Mouse (Mus musculus) liver, adult (tissue): ENCODE data around the gene Ambp.

Experiments used
- GATA4 ChIP-seq: IDR thresholded peaks from 2 replicates; pipeline ENCODE4 v1.6.1; 2014; ENCODE audit warnings: mild to moderate bottlenecking, low read length; ENCODE audit not compliant: insufficient replicate concordance

Ambp gene

DNA sequence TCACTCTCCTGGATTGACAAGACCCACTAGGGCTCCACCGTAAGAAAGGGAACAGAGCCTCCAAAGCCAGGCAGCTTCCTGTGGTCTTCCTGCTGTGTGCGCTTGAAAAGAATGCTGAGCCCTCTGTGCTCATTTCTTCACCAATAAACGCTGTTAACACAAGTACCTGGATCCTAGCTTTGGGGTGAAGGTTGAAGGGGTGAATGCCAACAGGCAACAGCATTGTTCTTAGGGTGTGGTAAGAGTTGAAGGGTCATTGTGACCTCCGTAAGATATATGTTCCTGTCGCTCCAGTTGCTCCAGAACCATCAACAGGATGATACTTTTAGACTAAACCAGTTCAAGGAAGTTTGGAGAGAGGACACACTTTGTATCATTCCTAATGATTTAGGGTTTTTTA lies at the start of gene Ambp:
Gene Ambp, minus strand, starts transcription at position 101 of the 400 bp plus-strand sequence.
- no peak for TF ChIP-seq GATA4

DNA sequence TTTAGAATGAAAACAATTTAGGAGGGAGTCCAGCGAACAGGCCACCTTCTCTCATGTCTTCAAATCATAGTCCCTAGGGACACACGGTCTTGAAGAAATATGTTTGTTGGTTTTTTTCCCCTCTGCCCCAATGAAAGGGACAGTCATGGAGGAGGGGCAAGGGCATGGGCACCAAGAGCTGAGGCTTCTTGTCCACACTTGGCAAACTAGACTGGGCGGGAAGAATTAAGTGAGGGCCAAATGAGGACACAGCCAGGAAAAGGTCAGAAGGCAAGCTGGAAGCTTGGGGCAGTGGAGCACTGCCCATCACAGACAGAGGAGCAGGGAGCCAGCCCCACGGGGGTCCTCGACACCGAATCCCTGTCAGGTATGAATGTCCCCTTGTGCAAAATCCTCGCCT lies 49.3 kb upstream of the Ambp start:
- TF ChIP-seq GATA4, result no peak

DNA sequence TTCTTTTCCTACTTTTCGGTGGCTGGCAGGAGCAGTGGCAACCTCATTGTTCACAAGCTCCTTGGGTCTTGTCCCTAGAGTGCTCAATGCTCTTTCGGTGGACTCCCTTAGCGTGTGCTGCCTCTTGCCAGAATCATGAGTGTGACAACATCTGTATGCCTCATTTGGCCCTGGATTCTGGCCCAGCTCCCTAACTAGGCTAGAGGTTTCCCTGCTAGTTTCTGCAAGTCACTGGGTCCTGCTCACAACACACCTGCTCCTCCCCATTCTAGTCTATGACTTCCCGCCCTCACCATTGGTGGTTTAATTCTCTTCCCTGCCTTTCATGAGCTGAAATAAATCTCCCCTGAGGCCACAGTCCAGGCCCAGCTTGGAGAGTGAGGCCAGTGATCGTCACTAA lies 44.8 kb upstream of the Ambp start:
- TF ChIP-seq GATA4, result no peak

DNA sequence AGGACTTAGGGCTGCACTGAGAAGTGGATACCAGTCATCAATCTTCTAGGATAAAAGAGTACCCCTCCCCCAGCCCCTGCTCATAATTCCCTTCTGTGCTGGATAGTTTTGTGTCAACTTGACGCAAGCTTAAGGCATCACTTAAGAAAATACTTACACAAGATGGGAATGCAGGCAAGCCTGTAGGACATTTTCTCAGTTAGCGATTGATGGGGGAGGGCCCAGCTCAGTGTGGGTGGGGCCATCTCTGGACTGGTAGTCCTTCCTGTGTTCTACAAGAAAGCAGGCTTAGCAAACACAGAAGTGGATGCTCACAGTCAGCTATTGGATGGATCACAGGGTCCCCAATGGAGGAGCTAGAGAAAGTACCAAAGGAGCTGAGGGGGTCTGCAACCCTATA lies 39.8 kb upstream of the Ambp start:
- no peak for TF ChIP-seq GATA4

DNA sequence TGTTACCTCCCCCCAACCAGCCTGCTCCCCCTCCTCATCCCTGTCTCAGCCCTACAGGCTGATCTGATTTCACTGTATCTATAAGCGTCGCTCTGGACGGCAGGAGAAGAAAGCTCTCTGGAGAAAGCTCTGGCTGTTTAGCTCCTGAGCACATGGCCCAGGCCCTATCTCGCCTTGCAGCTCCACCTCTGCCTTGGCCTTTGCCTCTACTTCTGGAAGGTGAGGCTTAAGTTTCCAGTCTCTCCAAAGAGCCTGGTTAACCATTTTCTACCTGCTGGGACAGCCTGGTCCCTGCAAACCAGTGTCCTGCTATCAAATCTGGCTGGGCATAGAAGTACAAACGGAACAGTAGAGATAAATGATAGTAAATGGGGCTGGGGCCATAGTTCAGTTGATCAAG lies 37.0 kb upstream of the Ambp start:
- TF ChIP-seq GATA4, result no peak

DNA sequence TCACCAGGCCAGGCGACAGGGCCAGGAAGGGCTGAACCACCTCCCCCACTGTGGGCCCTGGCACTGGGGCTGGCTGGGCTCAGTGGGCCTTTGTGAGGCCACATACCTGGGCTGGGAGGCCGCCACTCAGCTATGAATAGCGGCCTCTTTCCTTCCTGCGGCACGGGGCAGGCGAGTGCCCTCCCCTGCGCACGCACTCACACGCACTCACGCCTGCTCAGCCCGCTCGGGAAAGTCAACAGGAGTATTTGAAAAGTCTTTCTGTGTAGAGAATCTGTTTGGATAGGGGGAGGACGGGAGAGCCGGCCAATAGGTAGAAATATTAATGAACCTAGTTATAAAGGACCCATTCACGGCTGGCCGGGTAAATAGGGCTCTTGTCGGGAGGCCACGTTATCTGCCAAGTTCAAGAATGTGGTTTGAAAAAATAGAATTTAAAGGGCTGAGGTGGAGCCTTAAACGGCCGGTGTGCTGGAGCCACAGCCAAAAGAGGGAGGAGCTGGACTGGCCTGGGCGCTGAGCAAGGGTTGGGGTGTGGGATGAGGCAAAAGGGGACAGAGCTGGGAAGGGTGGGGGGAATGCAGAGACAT lies 31.8 kb upstream of the Ambp start:
- TF ChIP-seq GATA4, result no peak

DNA sequence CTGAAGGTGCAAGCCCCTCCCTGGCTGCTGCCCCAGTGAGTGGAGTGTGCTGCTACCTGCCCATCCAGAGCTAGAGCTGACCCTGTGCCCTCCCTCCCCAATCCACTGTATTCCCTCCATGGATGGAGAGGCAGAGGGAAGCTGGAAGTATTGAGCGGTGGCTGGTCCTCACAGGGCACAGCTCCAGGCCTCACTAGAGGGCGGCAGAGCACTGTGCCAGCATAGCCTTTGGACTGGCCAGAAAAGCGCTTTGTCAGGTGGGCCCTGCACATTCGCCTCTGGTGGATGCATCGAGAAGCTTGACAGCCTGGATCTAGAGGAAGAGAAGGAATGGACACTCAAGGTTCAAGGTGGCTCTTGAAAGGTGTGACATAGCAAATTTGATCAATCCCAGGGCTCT lies 27.0 kb upstream of the Ambp start:
- TF ChIP-seq GATA4, result no peak

DNA sequence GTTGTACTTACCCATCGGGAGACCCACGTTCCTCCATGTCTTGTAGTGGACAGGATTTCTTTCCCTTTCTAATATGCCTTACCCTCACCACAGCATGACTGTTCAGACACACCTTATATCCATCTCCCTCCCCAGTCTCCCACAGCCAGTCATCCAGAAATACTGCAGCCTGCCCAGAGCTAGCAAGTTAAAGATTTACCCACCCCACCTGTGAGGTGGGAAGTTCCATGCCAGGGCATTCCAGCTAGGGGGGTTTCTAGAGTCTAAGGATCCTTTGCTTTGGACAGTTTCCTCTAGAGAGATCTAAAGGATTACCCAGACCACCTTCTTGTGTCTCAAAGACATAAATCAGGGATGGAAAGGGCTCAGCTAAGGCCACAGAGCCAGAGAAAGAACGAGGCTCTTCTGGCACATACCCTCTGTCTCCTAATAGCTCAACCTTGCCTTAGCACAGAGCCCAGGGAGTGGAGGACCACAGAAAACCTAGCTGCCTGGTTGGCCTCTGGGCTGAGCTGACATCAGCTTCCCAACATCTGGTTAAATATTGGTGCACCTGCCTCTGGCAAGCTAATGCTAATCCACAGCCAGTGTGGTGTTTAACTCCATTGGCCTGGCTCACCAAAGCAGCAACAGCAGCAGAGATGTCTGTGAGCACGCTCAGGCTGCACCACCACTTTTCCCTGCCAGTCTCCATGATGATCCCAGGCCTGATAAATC lies 17.5 kb upstream of the Ambp start, which contains the start of gene Kif12:
Gene Kif12, minus strand, starts transcription at position 163 of the 717 bp plus-strand sequence.
- TF ChIP-seq GATA4, result no peak

DNA sequence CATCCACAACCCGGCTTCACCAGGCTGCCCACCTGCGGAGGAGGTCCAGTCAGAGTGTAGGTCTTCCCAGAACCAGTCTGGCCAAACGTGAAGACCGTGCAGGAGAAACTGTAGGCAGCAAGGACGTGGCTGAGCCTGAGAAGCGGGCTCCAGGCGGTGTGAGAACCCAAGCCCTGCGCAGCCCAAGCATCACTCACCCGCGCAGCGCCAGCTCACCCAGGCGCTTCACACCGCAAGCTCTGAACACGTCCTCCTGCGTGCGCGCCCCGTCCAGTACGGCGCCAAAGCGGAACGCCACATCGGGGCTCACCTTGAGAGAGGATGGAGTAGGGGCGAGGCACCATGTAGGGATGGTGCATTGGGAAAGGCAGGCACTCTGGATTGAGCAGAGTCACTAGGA lies 16.5 kb upstream of the Ambp start:
- no peak for TF ChIP-seq GATA4

DNA sequence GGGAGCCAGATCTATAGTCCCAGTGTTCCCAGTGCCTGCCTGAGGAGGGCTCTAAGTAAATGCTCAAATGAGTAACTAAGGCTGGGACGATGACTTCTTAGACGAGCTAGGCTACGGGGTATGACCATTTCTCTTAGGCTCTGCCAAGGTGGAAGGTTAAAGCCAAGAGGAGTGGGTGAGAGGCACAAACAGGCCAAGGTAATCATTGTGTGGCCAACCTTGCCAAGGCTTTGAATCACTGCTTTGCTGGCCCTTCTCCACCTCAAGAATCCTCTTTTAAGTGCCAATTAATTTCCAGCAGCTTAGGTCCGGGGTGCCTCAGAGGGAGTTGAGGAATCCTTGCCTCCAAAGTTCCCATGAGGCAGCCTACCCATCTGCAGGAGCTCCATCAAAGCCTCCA lies 15.5 kb upstream of the Ambp start:
- no peak for TF ChIP-seq GATA4

DNA sequence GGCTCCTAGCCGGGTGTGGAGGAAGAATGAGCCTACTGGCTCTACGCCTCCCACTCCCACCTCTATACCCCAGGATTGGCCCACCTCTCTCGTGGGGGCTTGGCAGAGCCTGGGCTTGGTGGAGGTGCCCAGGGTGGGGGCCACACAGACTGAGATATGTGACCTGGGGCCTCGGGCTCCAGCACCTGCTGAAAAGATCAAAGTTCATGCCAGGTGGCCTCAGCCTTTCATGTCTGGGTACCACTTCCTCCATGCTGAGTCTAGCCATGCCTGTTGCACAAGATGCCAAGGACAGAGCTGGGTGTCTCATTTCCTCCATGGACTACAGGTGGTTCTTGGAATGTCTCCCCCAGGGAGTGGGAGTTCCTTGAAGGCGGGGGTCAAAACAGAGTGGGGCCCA lies 11.7 kb upstream of the Ambp start:
- no peak for TF ChIP-seq GATA4

DNA sequence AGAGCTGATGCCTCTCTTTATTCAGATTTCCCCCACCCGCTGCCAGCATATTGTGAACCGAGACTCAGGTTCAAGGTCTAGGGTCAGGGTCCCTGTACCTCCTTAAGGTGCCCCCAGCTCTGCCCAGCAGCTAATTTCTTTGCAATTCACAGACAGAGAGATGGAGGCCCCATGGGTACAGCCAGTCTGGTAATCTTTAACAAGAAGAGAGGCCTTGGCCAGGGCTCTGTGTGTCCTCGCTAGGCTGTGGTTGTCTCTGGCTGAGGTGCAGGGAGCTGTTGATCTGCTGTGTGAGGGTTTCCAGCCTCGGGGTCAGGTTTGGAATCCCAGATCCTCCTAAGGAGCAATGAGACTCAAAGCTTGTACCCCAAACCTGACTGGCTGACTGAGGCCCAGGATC lies 11.0 kb upstream of the Ambp start:
- no peak for TF ChIP-seq GATA4

DNA sequence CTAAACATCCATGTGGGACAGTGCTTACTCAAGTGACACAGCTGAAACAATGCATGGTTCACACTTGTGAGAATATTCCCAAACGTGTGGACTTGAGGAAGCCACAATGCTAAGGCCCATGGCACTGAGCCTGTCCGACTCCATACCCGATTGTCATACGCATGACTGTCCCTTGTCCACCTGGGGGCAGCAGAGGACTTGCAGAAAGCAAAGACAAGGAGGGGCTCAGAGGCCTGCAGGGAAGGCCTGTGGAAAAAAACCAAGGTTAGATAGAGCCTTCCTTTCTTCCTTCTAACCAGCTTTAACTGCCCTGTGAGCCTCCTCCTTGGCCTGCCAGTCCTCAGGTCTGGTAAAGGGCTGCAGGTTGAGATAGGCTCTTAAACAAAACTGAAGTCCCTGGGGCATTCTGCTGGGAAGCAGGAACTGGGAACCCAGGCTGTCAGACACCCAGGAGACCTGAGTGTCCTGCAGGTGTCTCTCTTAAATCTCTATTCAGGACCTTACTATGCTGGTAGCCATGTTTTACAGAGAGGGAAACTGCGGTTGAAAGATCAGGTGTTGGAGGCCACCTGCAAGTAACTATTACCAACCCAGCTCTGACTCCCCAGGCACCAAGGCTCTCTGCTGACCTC lies 4.5 kb upstream of the Ambp start:
- TF ChIP-seq GATA4, result no peak

DNA sequence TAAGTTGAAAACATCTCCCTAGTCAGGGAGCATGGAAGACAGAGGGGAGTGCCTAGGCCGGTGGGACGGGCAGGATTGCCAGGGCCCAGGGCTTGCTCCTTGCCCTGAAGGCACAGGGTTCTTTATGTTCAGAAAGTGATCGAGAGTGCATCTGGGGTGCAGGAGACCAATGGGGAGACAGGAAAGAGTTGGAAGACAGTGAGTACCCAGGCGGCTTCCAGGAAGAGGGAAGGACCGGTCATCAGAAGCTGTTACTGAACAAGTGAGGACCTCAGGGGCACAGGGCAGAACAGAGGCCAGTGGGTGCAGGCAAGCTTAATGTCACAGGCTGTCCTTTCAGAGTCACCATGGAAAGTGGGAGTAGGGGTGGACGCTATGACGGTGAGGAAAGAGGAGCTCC lies 3.6 kb upstream of the Ambp start:
- no peak for TF ChIP-seq GATA4

DNA sequence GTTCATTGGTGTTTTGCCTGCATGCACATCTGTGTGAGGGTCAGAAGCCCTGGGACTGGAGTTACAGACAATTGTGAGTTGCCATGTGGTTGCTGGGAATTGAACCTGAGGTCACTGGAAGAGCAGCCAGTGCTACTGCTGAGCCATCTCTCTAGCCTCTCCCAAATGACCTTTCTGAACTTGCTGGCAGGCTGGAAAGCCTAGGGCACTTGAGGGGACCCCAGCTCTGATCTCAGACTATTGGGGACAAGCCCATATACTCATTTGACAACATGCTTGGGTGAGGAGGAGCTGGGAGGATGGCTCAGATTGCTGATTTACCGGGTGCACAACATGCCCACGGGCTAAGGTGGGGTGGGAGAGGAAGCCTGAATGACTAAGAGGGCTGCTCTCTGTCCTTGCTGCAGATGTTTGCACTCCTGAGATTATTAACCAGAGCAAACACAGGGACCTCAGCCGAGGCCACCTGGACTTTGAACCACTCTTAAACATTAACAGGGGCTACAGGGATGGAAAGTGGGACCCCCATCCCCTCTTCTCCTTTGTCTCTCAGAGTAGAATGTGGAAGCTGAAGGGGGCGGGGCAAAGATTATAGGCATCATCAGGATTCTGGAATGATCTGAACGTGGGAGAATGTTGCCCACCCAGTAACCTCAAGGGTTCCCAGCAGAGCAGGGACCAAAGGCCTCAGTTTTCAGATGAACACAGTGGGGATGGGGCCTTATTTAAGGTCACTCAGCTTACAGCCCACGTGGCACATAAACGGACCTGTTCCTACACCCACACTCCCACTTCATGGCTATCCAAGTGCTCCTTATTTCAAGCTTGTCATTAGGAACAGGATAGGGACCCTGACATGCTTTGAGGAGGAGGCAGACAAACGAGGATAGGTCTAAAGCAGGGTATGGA lies 2.4 kb upstream of the Ambp start:
- TF ChIP-seq GATA4, result no peak

DNA sequence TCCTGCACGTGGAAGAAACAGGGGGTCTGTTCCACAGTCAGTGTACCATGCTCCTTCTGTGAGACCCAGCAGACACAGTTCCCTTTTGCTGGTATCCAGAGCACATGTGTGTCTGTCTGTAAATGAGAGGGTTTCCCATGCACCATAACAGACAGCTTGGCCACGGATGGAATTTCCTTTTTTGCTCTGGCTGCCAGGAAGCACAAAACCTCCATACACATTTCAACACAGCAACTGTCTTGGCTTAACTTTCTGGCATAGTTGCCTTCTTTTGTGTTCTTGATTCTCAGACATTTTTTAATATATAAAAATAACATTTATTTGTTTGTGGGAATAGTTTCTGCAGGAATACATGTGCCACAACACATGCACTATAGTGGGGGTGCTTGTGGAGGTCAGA lies 997 bp upstream of the Ambp start:
- TF ChIP-seq GATA4, result no peak

DNA sequence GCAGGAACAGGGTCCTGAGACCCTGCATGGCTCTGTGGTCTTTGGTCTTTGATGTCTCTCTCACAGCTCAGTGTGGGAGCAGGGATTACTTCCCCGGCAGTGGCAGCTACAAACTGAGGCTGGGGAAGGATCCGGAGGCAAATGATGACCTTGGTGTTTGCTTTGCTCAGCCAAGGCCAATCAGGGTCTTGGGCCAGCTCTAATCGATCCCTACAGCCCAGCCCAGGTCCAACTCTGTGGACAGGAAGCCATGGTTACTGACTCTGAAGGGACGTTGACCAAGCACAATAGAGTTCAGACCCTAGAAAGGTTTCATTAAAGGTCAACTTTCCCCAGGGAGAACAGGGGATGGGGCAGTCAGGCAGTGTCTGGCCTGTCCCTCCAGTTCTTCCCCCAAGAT lies 571 bp downstream of the Ambp start:
- no peak for TF ChIP-seq GATA4
